Mouse (Mus musculus) heart, adult 2 months (tissue): ENCODE measurements around the gene Cmtm6.
A peak's percentile ranks its signal among the peaks of the same experiment; 100 is the strongest.

ENCODE experiments used
- CTCF ChIP-seq: fragments of 200-600 bp; IDR thresholded peaks from 2 replicates; pipeline ENCODE4 v1.8.1; 2022; ENCODE audit warnings: antibody characterized with exemption, mild to moderate bottlenecking, moderate library complexity
- EP300 ChIP-seq: fragments of 200-500 bp; IDR thresholded peaks from 2 replicates; pipeline ENCODE4 v1.6.1; 2011; ENCODE audit warnings: low read depth, low read length, control low read depth; ENCODE audit not compliant: insufficient read depth

DNA sequence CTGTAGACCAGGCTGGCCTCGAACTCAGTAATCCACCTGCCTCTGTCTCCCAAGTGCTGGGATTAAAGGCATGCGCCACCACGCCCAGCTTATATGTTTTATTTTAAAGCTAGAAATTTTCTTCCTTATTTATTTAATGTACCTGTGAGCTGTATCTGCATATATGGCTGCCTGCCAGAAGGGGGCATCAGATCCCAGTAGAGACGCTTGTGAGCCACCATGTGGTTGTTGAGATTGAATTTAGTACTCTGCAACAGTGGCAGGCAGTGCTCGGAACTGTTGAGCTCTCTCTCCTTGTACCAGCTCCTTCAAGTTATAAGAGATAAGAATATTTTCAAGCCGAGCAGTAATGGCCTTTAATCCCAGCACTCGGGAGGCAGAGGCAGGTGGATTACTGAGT lies 20.6 kb upstream of the Cmtm6 start:
- TF ChIP-seq CTCF (peak; percentile 43), EP300 (no peak)
